ENCODE assay signal across 14 mouse cellular contexts in genomic region chr11:73161616-73162015, GRCm38 (mm10). TPM values are rescaled to one million over a fixed set of nuclear protein-coding genes. Genes with fewer than 3 reads are reported as not detected.
"Had no signal": no experiment of that assay in that cellular context is flagged by ENCODE, and none has a peak within 500 bp of the region (broad histone marks: within the 10 kb centered on the region; RNA-seq: fewer than 3 reads in every experiment).

No protein-coding gene starts in this region.

- ATAC-seq: liver, embryonic 12.5 days; midbrain, embryonic 16.5 days had no signal

- DNase-seq: kidney, postnatal 14 days; lung, embryonic 14.5 days; lung, postnatal 10 days; lung, postnatal 4 days; right cerebral cortex, postnatal 14 days; thymus, adult 2 months; thymus, postnatal 25 days had no signal

- H3K4me3 ChIP-seq: left cerebral cortex, adult 2 months; limb, embryonic 15.5 days; liver, embryonic 12.5 days; midbrain, embryonic 12.5 days; stomach, embryonic 15.5 days had no signal

- H3K36me3 ChIP-seq: limb, embryonic 15.5 days; liver, embryonic 12.5 days; midbrain, embryonic 12.5 days; stomach, embryonic 15.5 days had no signal

- H3K4me2 ChIP-seq: lung, embryonic 14.5 days; midbrain, embryonic 12.5 days had no signal

- H3K9ac ChIP-seq: limb, embryonic 15.5 days; liver, embryonic 12.5 days; lung, embryonic 14.5 days; midbrain, embryonic 12.5 days; stomach, embryonic 15.5 days had no signal

- H3K9me3 ChIP-seq: limb, embryonic 15.5 days; liver, embryonic 12.5 days; midbrain, embryonic 12.5 days; stomach, embryonic 15.5 days had no signal

- H3K4me1 ChIP-seq: stomach, embryonic 15.5 days had no signal

- H3K27ac ChIP-seq: left cerebral cortex, adult 2 months; limb, embryonic 15.5 days; liver, embryonic 12.5 days; midbrain, embryonic 12.5 days; stomach, embryonic 15.5 days had no signal

RNA-seq across cellular contexts. Expression of gene P2rx5, which starts 1.4 kb away (rescaled TPM):
- total RNA-seq: megakaryocyte-erythroid progenitor cell, adult 5-6 weeks had no signal
